Mouse (Mus musculus) forebrain, embryonic 15.5 days (tissue): Measurements from ENCODE around the gene Cdk17. TPM values are rescaled to one million over a fixed set of nuclear protein-coding genes. Genes with fewer than 3 reads are reported as not detected.
A peak's percentile ranks its signal among the peaks of the same experiment; 100 is the strongest.

Experiments
- ATAC-seq: fragments of 200-750 bp; cut with Nextera tagmentation; replicated peaks from 2 replicates; pipeline ENCODE4 v1.8.0; 2017; ENCODE audit warnings: mild to moderate bottlenecking, moderate TSS enrichment, moderate library complexity
- H3K27ac ChIP-seq: fragments of 300-500 bp; sonication (generic); replicated peaks from 2 replicates; pipeline ENCODE4 v1.5.1; 2015; ENCODE audit warnings: mild to moderate bottlenecking, inconsistent platforms
- H3K27me3 ChIP-seq: fragments of 300-500 bp; sonication (generic); 2 replicates; pipeline ENCODE4 v1.6.1; 2015; ENCODE audit warnings: inconsistent platforms
- H3K36me3 ChIP-seq: fragments of 300-500 bp; sonication (generic); 2 replicates; pipeline ENCODE4 v1.6.1; 2015; ENCODE audit warnings: mild to moderate bottlenecking, inconsistent platforms
- H3K4me1 ChIP-seq: fragments of 300-500 bp; sonication (generic); 2 replicates; pipeline ENCODE4 v1.6.1; 2015; ENCODE audit warnings: inconsistent platforms
- H3K4me2 ChIP-seq: fragments of 300-500 bp; sonication (generic); replicated peaks from 2 replicates; pipeline ENCODE4 v1.6.1; 2015; ENCODE audit warnings: mild to moderate bottlenecking, inconsistent platforms
- H3K4me3 ChIP-seq: fragments of 300-500 bp; sonication (generic); 2 replicates; pipeline ENCODE4 v1.5.1; 2015; ENCODE audit warnings: mild to moderate bottlenecking, inconsistent platforms
- H3K9ac ChIP-seq: fragments of 300-500 bp; sonication (generic); replicated peaks from 2 replicates; pipeline ENCODE4 v1.6.1; 2015; ENCODE audit warnings: mild to moderate bottlenecking, inconsistent platforms
- H3K9me3 ChIP-seq: fragments of 300-500 bp; sonication (generic); 2 replicates; pipeline ENCODE4 v1.6.1; 2016; ENCODE audit warnings: inconsistent platforms
- WGBS: fragments of 180-500 bp; shearing (Covaris S2); methylation state at CpG from one replicate; pipeline ENCODE4 v1.1.7; 2015; ENCODE audit warnings: mixed read lengths; 5-methylcytosine and 5-hydroxymethylcytosine counted together
- polyA plus RNA-seq: library from polyadenylated mRNA; unstranded; fragments of >200 nt; fragmentation: Nextera tagmentation; extraction: Ambion mirVana; gene quantifications from 2 replicates; pipeline ENCODE4 v1.2.1, GENCODE M21; 2015

Cdk17 gene
- polyA plus RNA-seq, 1 experiment from 2014 or later = 57.3 TPM

DNA sequence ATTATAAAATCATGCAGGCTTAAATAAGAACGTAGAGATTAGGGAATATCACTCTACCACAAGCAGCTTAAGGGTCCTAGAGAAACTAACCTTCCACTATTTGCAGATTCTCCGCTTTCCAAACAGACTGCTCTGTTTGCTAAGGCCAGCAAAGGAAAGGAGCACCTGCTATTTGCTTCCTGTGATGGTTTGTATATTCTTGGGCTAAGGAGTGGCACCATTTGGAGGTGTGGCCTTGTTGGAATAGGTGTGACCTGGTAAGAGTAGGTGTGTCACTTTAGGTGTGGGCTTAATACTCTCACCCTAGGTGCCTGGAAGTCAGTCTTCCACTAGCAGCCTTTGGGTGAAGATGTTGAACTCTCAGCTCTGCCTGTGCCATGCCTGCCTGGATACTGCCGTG, 34.6 kb upstream of the Cdk17 start:
- H3K27me3 ChIP-seq = no peaks in the 10 kb centered on the region
- H3K4me3 ChIP-seq = no peak overlapping the region
- H3K36me3 ChIP-seq = no peaks in the 10 kb centered on the region
- H3K27ac ChIP-seq = no peak overlapping the region
- no peak overlapping the region for H3K9ac ChIP-seq
- 90% methylated on average over 3 of the region's 3 CpGs for WGBS
- H3K9me3 ChIP-seq = no peaks in the 10 kb centered on the region
- ATAC-seq = no peak
- H3K4me1 ChIP-seq = peaks cover 41% of the 10 kb centered on the region
- H3K4me2 ChIP-seq = no peak overlapping the region

DNA sequence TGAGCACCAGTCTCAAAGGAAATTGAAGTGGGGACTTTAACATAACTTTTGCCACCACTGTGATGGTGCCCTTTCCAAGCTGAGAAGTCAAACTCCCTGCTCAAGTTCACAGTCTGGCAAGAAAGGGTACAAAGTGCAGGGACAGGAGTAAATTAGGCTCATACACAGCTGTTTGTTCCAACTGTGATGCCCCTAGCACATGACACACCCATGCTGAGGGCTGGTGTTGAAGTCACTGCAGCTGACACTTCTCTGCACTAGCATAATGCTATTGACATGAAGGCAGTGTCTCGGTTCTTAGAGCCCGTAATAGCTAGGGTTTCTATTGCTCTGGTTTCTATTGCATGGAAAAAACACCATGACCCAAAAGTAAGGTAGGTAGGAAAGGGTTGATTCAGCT, 32.1 kb upstream of the Cdk17 start:
- Histone ChIP-seq H3K4me2 (no peak overlapping the region), H3K9me3 (no peaks in the 10 kb centered on the region), H3K36me3 (no peaks in the 10 kb centered on the region), H3K27ac (peak overlapping the region; percentile 92; the same call in 1 of the 2 replicates), H3K4me3 (no peak overlapping the region), H3K4me1 (peaks cover 27% of the 10 kb centered on the region), H3K27me3 (no peaks in the 10 kb centered on the region), H3K9ac (no peak overlapping the region)
- 90% methylated on average over 2 of the region's 2 CpGs for WGBS
- ATAC-seq = no peak

DNA sequence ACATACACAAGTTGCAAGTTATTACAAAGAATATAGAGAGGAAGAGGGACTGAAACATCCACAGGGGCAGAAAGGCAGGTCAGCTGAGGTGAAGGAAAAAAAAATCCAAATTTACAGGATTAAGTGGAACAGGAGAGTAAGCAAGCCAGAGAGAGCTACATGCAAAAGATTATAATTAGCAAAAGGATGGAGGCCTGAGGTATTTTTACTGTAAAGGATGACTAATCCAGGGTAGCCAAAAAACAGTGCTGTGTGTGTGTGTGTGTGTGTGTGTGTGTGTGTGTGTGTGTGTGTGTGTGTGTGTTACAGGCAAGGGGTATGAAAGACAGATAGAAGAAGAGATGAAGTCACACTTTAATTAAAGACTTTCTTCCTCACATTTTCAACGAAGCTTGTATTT, 31.3 kb upstream of the Cdk17 start:
- Histone ChIP-seq H3K27me3 (no peaks in the 10 kb centered on the region), H3K9ac (no peak overlapping the region), H3K4me2 (no peak overlapping the region), H3K36me3 (no peaks in the 10 kb centered on the region), H3K9me3 (no peaks in the 10 kb centered on the region), H3K4me3 (no peak overlapping the region), H3K4me1 (peaks cover 19% of the 10 kb centered on the region), H3K27ac (peak overlapping the region; percentile 92)
- ATAC-seq = no peak
- WGBS = 50% methylated on average over 1 of the region's 1 CpGs

DNA sequence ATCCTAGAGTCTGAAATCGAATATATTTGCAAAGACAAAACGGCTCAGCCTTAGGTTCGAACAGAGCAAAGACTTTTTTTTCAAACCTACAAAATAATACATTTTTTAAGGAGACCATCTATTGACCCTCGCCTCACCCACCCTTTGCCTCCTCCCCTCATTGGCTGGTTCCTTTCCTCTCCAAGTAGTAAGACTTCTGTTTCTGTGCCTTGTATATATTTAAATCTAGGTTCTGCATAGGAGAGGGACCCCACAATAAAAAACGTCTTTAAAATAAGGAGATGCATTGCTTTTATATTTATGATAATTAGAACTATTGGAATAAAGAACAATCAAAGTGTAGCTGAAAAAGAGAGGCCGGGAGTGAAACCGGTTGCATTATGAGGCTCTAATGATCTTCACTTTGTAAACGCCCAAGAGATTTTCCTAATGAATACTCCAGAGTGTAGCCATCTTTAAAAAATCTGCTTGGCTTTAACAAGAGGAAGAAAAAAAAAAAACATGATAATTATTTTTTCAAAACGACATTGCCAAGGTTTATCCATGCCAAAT, 30.7 kb upstream of the Cdk17 start:
- no peaks in the 10 kb centered on the region for H3K9me3 ChIP-seq
- H3K27ac ChIP-seq = peak overlapping the region; percentile 92
- no peaks in the 10 kb centered on the region for H3K36me3 ChIP-seq
- no peaks in the 10 kb centered on the region for H3K27me3 ChIP-seq
- 14% methylated on average over 9 of the region's 9 CpGs for WGBS
- no peak overlapping the region for H3K9ac ChIP-seq
- no peak overlapping the region for H3K4me3 ChIP-seq
- H3K4me2 ChIP-seq = no peak overlapping the region
- peaks cover 19% of the 10 kb centered on the region for H3K4me1 ChIP-seq
- peak; percentile 66 for ATAC-seq

DNA sequence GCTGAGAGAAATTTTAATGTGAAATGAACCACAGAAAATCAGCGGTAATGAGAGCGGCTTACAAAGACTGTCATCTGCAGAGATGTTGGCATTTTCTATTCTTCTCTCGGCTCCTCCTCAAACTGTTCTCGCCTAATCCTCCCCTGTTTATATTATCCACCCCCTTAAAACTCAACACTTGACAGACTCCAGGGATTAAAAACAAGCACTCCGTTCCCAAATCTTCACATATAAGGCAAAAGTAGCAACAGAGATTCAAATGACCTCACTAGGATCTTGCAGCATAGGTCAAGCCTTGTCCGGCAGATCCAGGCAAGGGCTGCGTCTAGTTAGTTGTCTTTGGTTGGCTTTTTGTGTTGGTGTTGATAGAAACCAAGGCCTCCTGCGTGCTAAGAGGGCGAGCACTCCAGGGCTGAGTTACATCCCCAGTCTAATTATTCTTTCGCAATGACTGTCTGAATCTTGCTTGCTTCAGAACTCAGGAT, 30.2 kb upstream of the Cdk17 start:
- WGBS = 15% methylated on average over 10 of the region's 10 CpGs
- ATAC-seq = peak; percentile 88
- H3K27me3 ChIP-seq = no peaks in the 10 kb centered on the region

DNA sequence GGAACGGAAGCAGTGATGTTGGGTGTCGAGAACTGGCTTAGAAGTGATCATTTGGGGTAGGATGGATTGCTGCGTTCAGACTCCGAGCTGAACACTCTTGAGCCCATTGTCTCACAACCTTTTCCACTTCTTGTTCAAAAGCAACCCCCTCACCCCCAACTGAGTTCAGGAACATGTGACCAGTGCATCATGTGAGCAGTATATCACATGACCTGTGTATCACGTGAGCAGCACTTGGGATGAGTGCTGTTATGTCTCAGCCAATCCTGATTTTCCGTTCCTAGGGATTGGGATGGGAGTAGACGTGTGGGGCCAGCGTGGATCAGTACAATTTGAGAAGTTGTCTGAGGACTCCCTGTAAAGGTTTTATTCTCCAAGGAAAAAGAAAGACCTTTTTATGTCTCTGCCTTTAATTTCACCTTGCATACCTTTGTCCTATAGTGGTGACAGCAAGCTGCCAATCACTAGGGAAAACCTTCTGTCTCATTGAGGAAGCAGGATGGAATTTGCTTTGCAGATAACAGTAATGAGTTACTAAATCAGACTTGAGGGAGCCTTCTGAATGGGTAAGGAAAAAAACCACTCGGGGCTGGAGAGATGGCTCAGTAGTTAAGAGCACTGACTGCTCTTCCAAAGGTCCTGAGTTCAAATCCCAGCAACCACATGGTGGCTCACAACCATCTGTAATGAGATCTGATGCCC, 28.7 kb upstream of the Cdk17 start:
- Histone ChIP-seq H3K36me3 (no peaks in the 10 kb centered on the region), H3K4me3 (no peak overlapping the region), H3K9me3 (no peaks in the 10 kb centered on the region), H3K27ac (no peak overlapping the region), H3K4me1 (peaks cover 19% of the 10 kb centered on the region), H3K27me3 (no peaks in the 10 kb centered on the region), H3K9ac (no peak overlapping the region), H3K4me2 (no peak overlapping the region)
- ATAC-seq = no peak
- WGBS = 92% methylated on average over 9 of the region's 9 CpGs

More for the DNA sequence above, 30.2 kb upstream of the Cdk17 start:
- Histone ChIP-seq H3K9me3 (no peaks in the 10 kb centered on the region), H3K4me1 (peaks cover 19% of the 10 kb centered on the region), H3K9ac (no peak overlapping the region), H3K4me2 (no peak overlapping the region; the same call in 1 of the 2 replicates), H3K27ac (peak overlapping the region; percentile 92), H3K4me3 (no peak overlapping the region), H3K36me3 (no peaks in the 10 kb centered on the region)

DNA sequence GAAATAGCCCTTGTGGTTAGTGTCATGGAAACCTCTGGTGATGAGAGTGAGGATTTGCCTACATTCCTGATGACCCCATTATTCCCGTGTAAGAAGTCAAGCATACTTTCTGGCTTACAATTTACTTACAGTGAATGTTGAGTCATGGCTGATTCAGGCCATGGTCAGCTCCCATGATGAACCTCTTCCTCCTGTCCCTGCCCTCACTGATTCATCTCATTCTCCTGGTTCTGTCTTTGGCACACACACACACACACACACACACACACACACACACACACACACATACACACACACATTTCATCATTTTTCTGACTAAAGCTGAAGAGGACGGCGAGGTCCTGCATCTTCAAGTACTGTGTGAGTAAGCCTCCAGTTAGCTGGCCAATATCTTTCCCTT, 21.9 kb upstream of the Cdk17 start:
- Histone ChIP-seq H3K9ac (no peak overlapping the region), H3K27me3 (no peaks in the 10 kb centered on the region), H3K36me3 (no peaks in the 10 kb centered on the region), H3K27ac (no peak overlapping the region), H3K4me1 (peaks cover 7% of the 10 kb centered on the region; the same call in 1 of the 2 replicates), H3K4me3 (no peak overlapping the region), H3K4me2 (no peak overlapping the region), H3K9me3 (no peaks in the 10 kb centered on the region)
- no peak for ATAC-seq
- 87% methylated on average over 3 of the region's 3 CpGs for WGBS

DNA sequence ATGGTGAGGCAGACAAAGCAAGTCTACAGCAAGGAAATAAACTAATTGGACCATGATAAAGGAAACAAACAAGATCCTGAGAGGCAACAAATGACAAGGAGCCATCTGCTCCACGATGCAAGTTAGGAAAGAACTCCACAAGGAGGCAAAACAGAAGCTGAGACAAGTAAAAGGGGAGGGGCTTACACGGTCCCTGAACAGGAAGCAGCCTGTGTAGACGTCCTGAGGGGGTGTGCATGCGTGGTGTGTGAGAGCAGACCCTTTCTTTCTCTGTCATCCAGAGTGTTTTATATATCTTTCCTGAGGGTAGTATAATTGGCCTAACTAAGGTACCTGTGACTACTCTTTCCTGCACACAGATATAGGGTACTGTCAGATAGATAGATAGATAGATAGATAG, 19.9 kb upstream of the Cdk17 start:
- H3K27me3 ChIP-seq = no peaks in the 10 kb centered on the region
- H3K36me3 ChIP-seq = no peaks in the 10 kb centered on the region
- no peaks in the 10 kb centered on the region for H3K9me3 ChIP-seq
- H3K4me3 ChIP-seq = no peak overlapping the region
- H3K4me1 ChIP-seq = peaks cover 9% of the 10 kb centered on the region; the same call in 1 of the 2 replicates
- no peak for ATAC-seq
- WGBS = 58% methylated on average over 4 of the region's 4 CpGs
- no peak overlapping the region for H3K4me2 ChIP-seq
- H3K27ac ChIP-seq = no peak overlapping the region
- no peak overlapping the region for H3K9ac ChIP-seq

DNA sequence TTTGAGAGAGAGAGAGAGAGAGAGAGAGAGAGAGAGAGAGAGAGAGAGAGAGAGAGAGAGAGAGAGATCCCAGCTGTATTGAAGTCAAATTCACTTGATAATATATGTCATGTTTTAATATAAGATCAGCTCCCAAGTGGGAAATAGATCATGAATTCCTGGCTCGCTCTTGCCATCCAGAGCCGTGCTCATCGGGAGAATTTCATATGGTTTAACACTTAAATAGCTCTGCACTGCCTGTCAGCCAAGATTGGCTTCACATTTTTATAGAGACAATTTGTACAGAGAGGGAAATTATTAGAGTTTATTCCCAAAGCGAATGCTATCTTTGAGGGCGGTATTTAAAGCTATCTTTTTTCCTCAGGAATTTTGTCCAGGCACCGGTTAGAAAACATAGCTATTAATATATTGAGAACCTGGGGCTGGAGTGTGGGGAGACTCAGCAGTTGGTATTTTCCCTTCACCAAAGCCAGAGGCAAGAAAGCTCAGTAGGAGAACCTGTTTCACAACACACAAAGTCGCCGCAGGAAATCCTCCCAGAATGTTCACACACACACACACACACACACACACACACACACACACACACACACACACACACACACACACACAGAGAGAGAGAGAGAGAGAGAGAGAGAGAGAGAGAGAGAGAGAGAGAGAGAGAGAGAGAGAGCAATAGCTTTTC, 17.9 kb upstream of the Cdk17 start:
- WGBS = 40% methylated on average over 8 of the region's 8 CpGs
- ATAC-seq = no peak
- Histone ChIP-seq H3K4me3 (no peak overlapping the region), H3K27me3 (no peaks in the 10 kb centered on the region), H3K9me3 (no peaks in the 10 kb centered on the region), H3K4me2 (no peak overlapping the region), H3K9ac (no peak overlapping the region), H3K36me3 (no peaks in the 10 kb centered on the region), H3K4me1 (peaks cover 9% of the 10 kb centered on the region; the same call in 1 of the 2 replicates), H3K27ac (peak overlapping the region; percentile 22)

DNA sequence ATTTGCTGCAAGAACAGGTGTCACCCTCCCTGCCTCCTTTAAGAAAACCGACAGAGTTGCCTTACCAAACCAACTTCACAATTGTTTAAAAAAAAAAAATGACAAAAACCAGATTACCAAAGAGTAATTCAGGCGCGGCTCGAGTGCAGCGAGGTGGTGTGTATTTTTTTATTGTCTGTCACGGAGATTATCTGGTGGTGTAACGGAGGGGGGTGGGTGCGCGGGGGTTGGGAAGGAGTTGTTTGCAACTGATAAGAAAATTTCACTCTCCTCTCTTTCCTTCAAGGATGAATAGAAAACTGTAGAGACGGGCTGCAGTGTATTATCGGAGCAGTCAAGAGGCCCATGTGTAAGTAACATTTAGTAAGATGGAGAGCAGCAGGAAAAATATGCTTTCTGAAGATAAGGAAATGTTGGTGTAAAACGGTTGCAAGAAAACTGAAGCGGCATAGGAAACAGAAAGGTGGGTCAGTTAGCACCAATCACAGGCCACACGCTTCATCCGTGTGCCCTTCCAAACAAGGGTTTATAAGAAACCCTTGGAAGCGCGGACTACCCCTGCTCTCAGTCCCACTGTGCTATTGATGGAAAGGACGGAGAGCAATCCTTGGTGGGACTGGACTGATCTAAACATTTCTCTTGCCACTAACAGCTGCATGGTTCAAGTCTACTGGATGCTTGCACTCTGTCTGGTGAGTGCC, 17.2 kb upstream of the Cdk17 start:
- ATAC-seq = no peak
- Histone ChIP-seq H3K36me3 (no peaks in the 10 kb centered on the region), H3K9me3 (no peaks in the 10 kb centered on the region), H3K4me1 (peaks cover 9% of the 10 kb centered on the region; the same call in 1 of the 2 replicates), H3K4me3 (no peak overlapping the region), H3K9ac (no peak overlapping the region), H3K27ac (0 out of 2 replicates have a peak overlapping the region, but pooled peaks have one; percentile 15), H3K4me2 (peak overlapping the region; percentile 19; the same call in 1 of the 2 replicates), H3K27me3 (no peaks in the 10 kb centered on the region)
- WGBS = 40% methylated on average over 18 of the region's 18 CpGs

DNA sequence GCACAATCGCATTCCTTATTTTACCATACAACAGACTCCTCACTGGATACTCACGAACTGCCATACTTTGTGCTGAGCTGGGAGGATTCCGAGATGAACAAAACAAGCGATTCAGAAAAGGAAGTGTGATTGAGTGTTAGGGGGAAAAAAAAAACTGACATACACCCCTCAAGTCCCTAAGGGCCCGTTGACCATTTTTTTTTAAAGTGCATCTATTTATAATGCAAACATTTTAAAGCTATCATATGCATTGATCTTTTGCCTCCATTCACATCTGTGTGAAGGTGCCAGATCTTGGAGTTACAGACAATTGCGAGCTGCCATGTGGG, 16.7 kb upstream of the Cdk17 start:
- WGBS = 77% methylated on average over 6 of the region's 6 CpGs
- no peaks in the 10 kb centered on the region for H3K9me3 ChIP-seq
- H3K27me3 ChIP-seq = no peaks in the 10 kb centered on the region
- no peak overlapping the region for H3K9ac ChIP-seq
- no peaks in the 10 kb centered on the region for H3K36me3 ChIP-seq
- H3K4me1 ChIP-seq = peaks cover 9% of the 10 kb centered on the region; the same call in 1 of the 2 replicates
- ATAC-seq = no peak
- H3K4me2 ChIP-seq = no peak overlapping the region
- 0 out of 2 replicates have a peak overlapping the region, but pooled peaks have one; percentile 15 for H3K27ac ChIP-seq
- H3K4me3 ChIP-seq = no peak overlapping the region

DNA sequence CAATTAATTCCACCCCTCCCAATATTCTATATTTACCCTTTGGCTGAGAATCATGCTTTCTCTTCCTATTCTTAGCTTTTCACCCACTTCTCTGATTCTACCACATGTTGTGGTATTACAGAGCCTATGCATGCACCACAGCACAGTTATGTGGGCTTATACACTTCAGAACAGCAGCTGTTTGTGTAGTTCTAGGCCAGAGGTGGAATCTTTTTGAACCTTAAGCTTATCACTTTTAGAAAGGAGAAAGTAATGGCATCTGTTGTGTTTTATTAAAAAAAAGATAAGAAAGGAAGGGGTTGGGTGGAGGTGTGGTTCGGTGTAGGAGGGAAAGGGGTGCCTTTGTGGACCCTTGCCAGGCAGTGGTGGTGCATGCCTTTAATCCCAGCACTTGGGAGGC, 16.1 kb upstream of the Cdk17 start:
- H3K36me3 ChIP-seq = no peaks in the 10 kb centered on the region
- H3K4me1 ChIP-seq = peaks cover 9% of the 10 kb centered on the region; the same call in 1 of the 2 replicates
- no peak overlapping the region for H3K4me3 ChIP-seq
- WGBS = 73% methylated on average over 1 of the region's 1 CpGs
- H3K9ac ChIP-seq = no peak overlapping the region
- no peak overlapping the region for H3K27ac ChIP-seq
- no peaks in the 10 kb centered on the region for H3K9me3 ChIP-seq
- H3K27me3 ChIP-seq = no peaks in the 10 kb centered on the region
- ATAC-seq = no peak
- H3K4me2 ChIP-seq = no peak overlapping the region
